Mouse (Mus musculus) kidney, embryonic 16.5 days (tissue): ENCODE measurements around the gene Frs3. TPM values are rescaled to one million over a fixed set of nuclear protein-coding genes. Genes with fewer than 3 reads are reported as not detected.

Source experiments
- ATAC-seq: fragments of 200-750 bp; cut with Nextera tagmentation; 2 replicates; pipeline ENCODE4 v1.8.0; 2017; ENCODE audit warnings: moderate TSS enrichment; ENCODE audit not compliant: low FRiP score, low TSS enrichment
- H3K27ac ChIP-seq: fragments of 300-500 bp; sonication (generic); 2 replicates; pipeline ENCODE4 v1.5.1; 2014; ENCODE audit warnings: low read length
- H3K27me3 ChIP-seq: fragments of 300-500 bp; sonication (generic); 2 replicates; pipeline ENCODE4 v1.6.1; 2014; ENCODE audit warnings: low read length, control low read depth, mixed read lengths; ENCODE audit not compliant: insufficient read depth
- H3K36me3 ChIP-seq: fragments of 300-500 bp; sonication (generic); 2 replicates; pipeline ENCODE4 v1.6.1; 2014; ENCODE audit warnings: low read length, control low read depth, mixed read lengths; ENCODE audit not compliant: insufficient read depth
- H3K4me1 ChIP-seq: fragments of 300-500 bp; sonication (generic); 2 replicates; pipeline ENCODE4 v1.6.1; 2014; ENCODE audit warnings: low read length, control low read depth, mixed read lengths; ENCODE audit not compliant: insufficient read depth
- H3K4me2 ChIP-seq: fragments of 300-500 bp; sonication (generic); replicated peaks from 2 replicates; pipeline ENCODE4 v1.6.1; 2014; ENCODE audit warnings: low read depth, low read length
- H3K4me3 ChIP-seq: fragments of 300-500 bp; sonication (generic); 2 replicates; pipeline ENCODE4 v1.5.1; 2014; ENCODE audit warnings: mild to moderate bottlenecking, low read length
- H3K9ac ChIP-seq: fragments of 300-500 bp; sonication (generic); replicated peaks from 2 replicates; pipeline ENCODE4 v1.6.1; 2014; ENCODE audit warnings: low read length
- H3K9me3 ChIP-seq: fragments of 300-500 bp; sonication (generic); 2 replicates; pipeline ENCODE4 v1.6.1; 2016; ENCODE audit warnings: low read length, control low read depth
- WGBS: fragments of 180-500 bp; shearing (Covaris S2); extraction: QIAGEN DNeasy Blood & Tissue Kit; methylation state at CpG from one replicate; pipeline ENCODE4 v1.1.7; 2014; 5-methylcytosine and 5-hydroxymethylcytosine counted together
- polyA plus RNA-seq: library from polyadenylated mRNA; unstranded; fragments of >200 nt; fragmentation: Nextera tagmentation; extraction: Ambion mirVana; gene quantifications from 2 replicates; pipeline ENCODE4 v1.2.1, GENCODE M21; 2015

The Frs3 gene
- polyA plus RNA-seq, 1 experiment from 2014 or later = 6.6 TPM

DNA sequence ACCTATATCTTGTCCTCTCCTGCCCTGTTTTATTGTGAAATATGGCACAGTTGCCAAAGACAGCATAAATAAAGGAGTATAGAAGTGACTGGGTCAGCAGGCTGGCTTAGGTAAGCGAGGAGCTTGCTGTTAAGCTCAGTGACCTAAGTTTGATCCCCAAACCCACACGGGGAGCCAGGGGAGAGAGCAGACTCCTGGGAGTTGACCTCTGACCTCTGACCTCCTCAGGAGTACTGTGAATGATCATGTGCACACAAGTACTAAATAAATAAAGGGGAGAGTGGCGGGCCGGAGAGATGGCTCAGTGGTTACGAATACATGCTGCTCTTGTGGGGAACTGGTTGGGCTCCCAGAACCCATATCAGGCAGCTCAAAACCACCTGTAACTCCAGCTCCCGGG is 61.3 kb downstream of the Frs3 start:
- H3K4me2 ChIP-seq = no peak overlapping the region
- H3K4me1 ChIP-seq = peaks cover 9% of the 10 kb centered on the region; the same call in 1 of the 2 replicates
- no peak overlapping the region for H3K4me3 ChIP-seq
- no peaks in the 10 kb centered on the region for H3K27me3 ChIP-seq
- peaks cover 2% of the 10 kb centered on the region; the same call in 1 of the 2 replicates for H3K9me3 ChIP-seq
- WGBS = 55% methylated on average over 6 of the region's 6 CpGs
- no peak for ATAC-seq
- no peak overlapping the region for H3K9ac ChIP-seq
- H3K36me3 ChIP-seq = 0 out of 2 replicates have a peak, but pooled peaks cover 3% of the 10 kb centered on the region
- H3K27ac ChIP-seq = no peak overlapping the region

DNA sequence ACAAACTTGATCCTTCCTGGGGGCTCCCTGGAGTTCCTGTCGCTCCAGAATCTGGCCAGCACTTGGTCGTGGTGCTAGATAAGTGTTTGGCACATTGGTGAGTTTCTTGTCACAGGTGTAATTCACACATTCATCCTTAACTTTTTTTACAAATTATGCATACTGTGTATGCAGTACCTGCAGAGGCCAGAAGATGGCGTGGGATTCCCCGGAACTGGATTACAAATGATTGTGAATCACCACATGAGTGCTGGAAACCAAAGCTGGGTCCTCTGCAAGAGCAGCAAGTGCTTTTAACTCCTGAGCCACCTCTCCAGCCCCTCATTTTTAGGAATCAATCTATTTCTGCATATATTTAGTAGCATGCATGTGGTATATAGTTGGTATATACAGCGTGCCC is 63.0 kb downstream of the Frs3 start:
- 75% methylated on average over 5 of the region's 5 CpGs for WGBS

GRCm38 (mm10) chr17:47753130-47753775 is 64.4 kb downstream of the Frs3 start:
- Histone ChIP-seq H3K9ac (no peak overlapping the region), H3K4me1 (peaks cover 14% of the 10 kb centered on the region; the same call in 1 of the 2 replicates), H3K9me3 (0 out of 2 replicates have a peak, but pooled peaks cover 2% of the 10 kb centered on the region), H3K36me3 (0 out of 2 replicates have a peak, but pooled peaks cover 3% of the 10 kb centered on the region), H3K27ac (no peak overlapping the region), H3K27me3 (no peaks in the 10 kb centered on the region), H3K4me2 (no peak overlapping the region), H3K4me3 (no peak overlapping the region)
- 88% methylated on average over 8 of the region's 8 CpGs for WGBS
- ATAC-seq = no peak

More for the DNA sequence above, 63.0 kb downstream of the Frs3 start:
- H3K27ac ChIP-seq = no peak overlapping the region
- H3K4me3 ChIP-seq = no peak overlapping the region
- no peak overlapping the region for H3K4me2 ChIP-seq
- H3K36me3 ChIP-seq = 0 out of 2 replicates have a peak, but pooled peaks cover 3% of the 10 kb centered on the region
- no peak overlapping the region for H3K9ac ChIP-seq
- H3K27me3 ChIP-seq = no peaks in the 10 kb centered on the region
- peaks cover 14% of the 10 kb centered on the region; the same call in 1 of the 2 replicates for H3K4me1 ChIP-seq
- ATAC-seq = no peak
- 0 out of 2 replicates have a peak, but pooled peaks cover 2% of the 10 kb centered on the region for H3K9me3 ChIP-seq

Other genes starting within 250 kb of the Frs3 start
- 35.1 and 35.8 TPM in 2 replicates for gene Taf8, start 186.7 kb upstream of the Frs3 start, polyA plus RNA-seq
- gene Ccnd3, start 184.0 kb upstream of the Frs3 start, polyA plus RNA-seq = 295 and 301 TPM in 2 replicates
- 24.5 and 25.9 TPM in 2 replicates for gene Bysl, start 77.5 kb upstream of the Frs3 start, polyA plus RNA-seq
- 47.7 and 53.9 TPM in 2 replicates for gene Med20, start 77.4 kb upstream of the Frs3 start, polyA plus RNA-seq
- gene Gm20517, start 77.4 kb upstream of the Frs3 start, polyA plus RNA-seq = 1.6 TPM in 2 replicates
- gene Usp49, start 58.3 kb upstream of the Frs3 start, polyA plus RNA-seq = 3.7 and 5.3 TPM in 2 replicates
- 318 and 344 TPM in 2 replicates for gene Tomm6, start 644 bp upstream of the Frs3 start, polyA plus RNA-seq
- gene Gm21981, start 5.4 kb downstream of the Frs3 start, polyA plus RNA-seq = 0.24 and 0.90 TPM in 2 replicates
- 0.84 and 1.3 TPM in 2 replicates for gene Prickle4, start 5.7 kb downstream of the Frs3 start, polyA plus RNA-seq
- 0.92 TPM in 1 of 2 replicates, not detected in the other for gene Pgc, start 37.8 kb downstream of the Frs3 start, polyA plus RNA-seq
- 18.1 and 19.6 TPM in 2 replicates for gene Tfeb, start 48.0 kb downstream of the Frs3 start, polyA plus RNA-seq
- 13.9 and 14.0 TPM in 2 replicates for gene Mdfi, start 145.7 kb downstream of the Frs3 start, polyA plus RNA-seq
- 8.3 and 11.6 TPM in 2 replicates for gene Foxp4, start 235.6 kb downstream of the Frs3 start, polyA plus RNA-seq